Mouse (Mus musculus): ENCODE measurements around the gene Ccr10. TPM values are rescaled to one million over a fixed set of nuclear protein-coding genes. Genes with fewer than 3 reads are reported as not detected.
"Not testable (repeated sequence)": the region's sequence is repeated elsewhere in the genome, so short reads cannot be mapped to it uniquely, and the experiment has no call there.

The Ccr10 gene
- total RNA-seq, 2 experiments from 2014 or later: not detected

DNA sequence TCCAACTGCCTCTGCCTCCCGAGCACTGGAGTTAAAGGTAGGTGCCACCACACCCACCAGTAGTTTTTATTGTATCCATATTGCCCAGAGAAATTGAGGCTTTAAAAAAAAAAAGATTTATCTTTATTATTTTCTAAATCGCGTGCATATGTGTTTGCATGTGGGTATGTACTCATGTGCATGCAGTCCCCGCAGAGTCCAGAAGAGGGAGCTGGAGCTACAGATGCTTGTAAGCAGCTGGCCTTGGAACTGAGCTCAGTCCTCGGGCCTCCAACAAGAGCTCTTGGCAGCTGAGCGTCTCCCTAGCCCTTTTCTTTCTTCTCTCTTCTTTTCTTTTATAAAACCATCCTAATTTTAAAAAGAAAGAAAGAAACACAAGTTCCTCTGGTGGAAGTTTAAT lies 43.5 kb downstream of the Ccr10 start:
- 0 out of 2 replicates have a peak, but pooled peaks have one; percentile 53 for ATAC-seq (replicated peaks; ENCODE audit: low FRiP score, poor library complexity, severe bottlenecking)

DNA sequence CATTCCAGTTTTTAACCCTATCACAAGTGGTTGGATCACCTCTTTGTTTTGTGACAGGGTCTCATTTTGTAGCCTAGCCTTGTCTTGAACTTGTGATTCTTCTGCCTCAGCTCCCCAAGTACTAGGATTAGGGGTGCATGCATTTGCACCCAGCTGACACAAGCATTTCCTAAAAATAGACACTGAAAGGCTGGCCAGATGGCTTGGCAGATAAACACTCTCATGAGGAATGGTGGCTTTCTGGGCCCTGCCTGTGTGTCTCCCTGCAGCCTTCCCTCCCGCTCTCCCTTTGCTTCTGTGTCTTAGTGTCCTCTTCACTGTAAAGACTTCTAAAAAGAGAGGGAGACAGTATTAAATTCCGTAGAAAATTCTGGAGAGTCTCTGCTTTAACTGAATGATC lies 44.1 kb downstream of the Ccr10 start:
- ATAC-seq (replicated peaks; ENCODE audit: low FRiP score, poor library complexity, severe bottlenecking): no peak

GRCm38 (mm10) chr11:101130056-101130756 lies 45.0 kb downstream of the Ccr10 start:
- no peak for ATAC-seq (replicated peaks; ENCODE audit: low FRiP score, poor library complexity, severe bottlenecking)

- no peak for ATAC-seq (replicated peaks; ENCODE audit: low FRiP score, poor library complexity, severe bottlenecking)
Measured at GRCm38 (mm10) chr11:101128996-101129577, 46.2 kb downstream of the Ccr10 start.

DNA sequence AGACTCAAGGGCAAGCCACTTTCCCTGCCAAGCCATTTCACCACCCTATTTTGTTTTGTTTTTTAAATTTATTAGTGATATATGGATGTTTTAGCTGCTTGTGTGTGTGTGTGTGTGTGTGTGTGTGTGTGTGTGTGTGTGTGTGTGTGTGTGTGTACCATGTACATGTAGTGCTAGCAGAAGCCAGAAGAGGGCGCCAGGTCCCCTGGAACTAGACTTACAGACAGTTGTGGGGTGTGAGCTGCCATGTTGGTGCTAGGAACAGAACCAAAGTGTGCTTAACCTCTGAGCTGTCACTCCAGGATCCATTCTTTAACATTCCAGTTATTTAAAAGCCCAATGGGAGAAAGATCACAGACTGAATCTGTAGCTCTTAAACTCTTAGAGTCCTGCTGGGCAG lies 48.2 kb downstream of the Ccr10 start:
- ATAC-seq (replicated peaks; ENCODE audit: low FRiP score, poor library complexity, severe bottlenecking): no peak

DNA sequence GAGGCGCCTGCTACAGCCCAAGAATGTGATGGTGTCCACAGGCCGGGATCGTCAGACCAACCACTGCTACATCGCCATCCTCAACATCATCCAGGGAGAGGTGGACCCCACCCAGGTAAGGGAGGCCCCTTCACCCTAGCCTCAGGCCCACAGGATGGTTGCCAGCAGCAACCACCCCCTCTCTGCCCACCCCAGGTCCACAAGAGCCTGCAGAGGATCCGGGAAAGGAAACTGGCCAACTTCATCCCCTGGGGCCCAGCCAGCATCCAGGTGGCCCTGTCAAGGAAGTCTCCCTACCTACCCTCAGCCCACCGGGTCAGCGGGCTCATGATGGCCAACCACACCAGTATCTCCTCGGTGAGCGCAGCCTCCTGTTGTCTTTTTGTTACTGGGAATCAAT lies 50.2 kb downstream of the Ccr10 start:
- not testable (repeated sequence) for ATAC-seq (replicated peaks; ENCODE audit: low FRiP score, poor library complexity, severe bottlenecking)

DNA sequence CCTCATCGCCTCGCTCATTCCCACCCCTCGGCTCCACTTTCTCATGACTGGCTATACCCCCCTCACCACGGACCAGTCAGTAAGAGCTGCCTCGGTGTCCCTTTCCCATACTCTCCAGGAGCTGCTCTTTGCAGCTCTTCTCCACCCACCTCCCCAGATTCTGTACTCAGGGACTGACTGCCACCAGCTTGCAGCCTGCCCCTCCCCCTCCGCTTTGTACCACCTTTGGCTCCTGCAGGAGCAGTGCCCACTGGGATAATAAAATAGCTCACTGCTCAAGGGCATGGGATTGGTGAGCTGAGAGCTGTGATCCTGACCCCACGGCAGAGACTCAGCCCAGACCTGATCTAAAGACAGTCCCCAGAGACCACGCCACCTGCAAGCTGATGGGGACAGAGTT lies 50.7 kb downstream of the Ccr10 start:
- ATAC-seq (replicated peaks; ENCODE audit: low FRiP score, poor library complexity, severe bottlenecking): not testable (repeated sequence)

Other genes starting within 250 kb of the Ccr10 start
- 31.0 and 31.4 TPM in 2 replicates for gene Stat3, start 235.9 kb downstream of the Ccr10 start, total RNA-seq (2015; ENCODE audit: low replicate concordance)
- gene Stat3, start 235.9 kb downstream of the Ccr10 start, total RNA-seq (2017; ENCODE audit: low replicate concordance): 26.2 and 26.6 TPM in 2 replicates
- gene Cavin1, start 204.6 kb downstream of the Ccr10 start, total RNA-seq (2015; ENCODE audit: low replicate concordance): not detected in 2 replicates
- gene Cavin1, start 204.6 kb downstream of the Ccr10 start, total RNA-seq (2017; ENCODE audit: low replicate concordance): not detected in 2 replicates
- gene Atp6v0a1, start 166.0 kb downstream of the Ccr10 start, total RNA-seq (2015; ENCODE audit: low replicate concordance): 316 and 341 TPM in 2 replicates
- 355 and 494 TPM in 2 replicates for gene Atp6v0a1, start 166.0 kb downstream of the Ccr10 start, total RNA-seq (2017; ENCODE audit: low replicate concordance)
- gene Naglu, start 105.4 kb downstream of the Ccr10 start, total RNA-seq (2015; ENCODE audit: low replicate concordance): 2.2 and 3.8 TPM in 2 replicates
- gene Naglu, start 105.4 kb downstream of the Ccr10 start, total RNA-seq (2017; ENCODE audit: low replicate concordance): 4.5 and 9.9 TPM in 2 replicates
- gene Hsd17b1, start 97.0 kb downstream of the Ccr10 start, total RNA-seq (2015; ENCODE audit: low replicate concordance): 2.2 TPM in 1 of 2 replicates, not detected in the other
- gene Hsd17b1, start 97.0 kb downstream of the Ccr10 start, total RNA-seq (2017; ENCODE audit: low replicate concordance): 0.26 TPM in 1 of 2 replicates, not detected in the other
- gene Coasy, start 92.9 kb downstream of the Ccr10 start, total RNA-seq (2015; ENCODE audit: low replicate concordance): 2.5 and 3.8 TPM in 2 replicates
- 1.7 and 6.8 TPM in 2 replicates for gene Coasy, start 92.9 kb downstream of the Ccr10 start, total RNA-seq (2017; ENCODE audit: low replicate concordance)
- 36.0 and 43.6 TPM in 2 replicates for gene Mlx, start 88.2 kb downstream of the Ccr10 start, total RNA-seq (2015; ENCODE audit: low replicate concordance)
- 16.8 and 26.4 TPM in 2 replicates for gene Mlx, start 88.2 kb downstream of the Ccr10 start, total RNA-seq (2017; ENCODE audit: low replicate concordance)
- gene Psmc3ip, start 80.0 kb downstream of the Ccr10 start, total RNA-seq (2015; ENCODE audit: low replicate concordance): 5.9 and 7.9 TPM in 2 replicates
- 13.2 and 29.0 TPM in 2 replicates for gene Psmc3ip, start 80.0 kb downstream of the Ccr10 start, total RNA-seq (2017; ENCODE audit: low replicate concordance)
- 24.5 and 25.6 TPM in 2 replicates for gene Retreg3, start 55.5 kb downstream of the Ccr10 start, total RNA-seq (2015; ENCODE audit: low replicate concordance)
- gene Retreg3, start 55.5 kb downstream of the Ccr10 start, total RNA-seq (2017; ENCODE audit: low replicate concordance): 38.7 and 57.9 TPM in 2 replicates
- gene Tubg1, start 55.5 kb downstream of the Ccr10 start, total RNA-seq (2015; ENCODE audit: low replicate concordance): 29.3 and 38.2 TPM in 2 replicates
- gene Tubg1, start 55.5 kb downstream of the Ccr10 start, total RNA-seq (2017; ENCODE audit: low replicate concordance): 30.8 and 40.7 TPM in 2 replicates
- not detected in 2 replicates for gene Tubg2, start 19.5 kb downstream of the Ccr10 start, total RNA-seq (2015; ENCODE audit: low replicate concordance)
- not detected in 2 replicates for gene Tubg2, start 19.5 kb downstream of the Ccr10 start, total RNA-seq (2017; ENCODE audit: low replicate concordance)
- gene Cntnap1, start 4.9 kb downstream of the Ccr10 start, total RNA-seq (2015; ENCODE audit: low replicate concordance): not detected in 2 replicates
- gene Cntnap1, start 4.9 kb downstream of the Ccr10 start, total RNA-seq (2017; ENCODE audit: low replicate concordance): not detected in 2 replicates
- gene Plekhh3, start 4.1 kb downstream of the Ccr10 start, total RNA-seq (2015; ENCODE audit: low replicate concordance): not detected in 2 replicates
- not detected in 2 replicates for gene Plekhh3, start 4.1 kb downstream of the Ccr10 start, total RNA-seq (2017; ENCODE audit: low replicate concordance)
- gene Ezh1, start 51.0 kb upstream of the Ccr10 start, total RNA-seq (2015; ENCODE audit: low replicate concordance): 32.3 and 58.4 TPM in 2 replicates
- 43.8 and 53.9 TPM in 2 replicates for gene Ezh1, start 51.0 kb upstream of the Ccr10 start, total RNA-seq (2017; ENCODE audit: low replicate concordance)
- not detected in 2 replicates for gene Ramp2, start 70.6 kb upstream of the Ccr10 start, total RNA-seq (2015; ENCODE audit: low replicate concordance)
- not detected in 2 replicates for gene Ramp2, start 70.6 kb upstream of the Ccr10 start, total RNA-seq (2017; ENCODE audit: low replicate concordance)
- 133 and 142 TPM in 2 replicates for gene Vps25, start 78.3 kb upstream of the Ccr10 start, total RNA-seq (2015; ENCODE audit: low replicate concordance)
- 27.3 and 31.7 TPM in 2 replicates for gene Vps25, start 78.3 kb upstream of the Ccr10 start, total RNA-seq (2017; ENCODE audit: low replicate concordance)
- gene Wnk4, start 85.1 kb upstream of the Ccr10 start, total RNA-seq (2015; ENCODE audit: low replicate concordance): 0.72 and 5.9 TPM in 2 replicates
- 2.8 and 3.1 TPM in 2 replicates for gene Wnk4, start 85.1 kb upstream of the Ccr10 start, total RNA-seq (2017; ENCODE audit: low replicate concordance)
- 5.8 and 10.1 TPM in 2 replicates for gene Cntd1, start 103.6 kb upstream of the Ccr10 start, total RNA-seq (2015; ENCODE audit: low replicate concordance)
- 11.1 and 11.6 TPM in 2 replicates for gene Cntd1, start 103.6 kb upstream of the Ccr10 start, total RNA-seq (2017; ENCODE audit: low replicate concordance)
- gene Coa3, start 103.7 kb upstream of the Ccr10 start, total RNA-seq (2015; ENCODE audit: low replicate concordance): 19.8 and 33.1 TPM in 2 replicates
- 5.3 and 16.2 TPM in 2 replicates for gene Coa3, start 103.7 kb upstream of the Ccr10 start, total RNA-seq (2017; ENCODE audit: low replicate concordance)
- 71.4 and 72.5 TPM in 2 replicates for gene Becn1, start 126.8 kb upstream of the Ccr10 start, total RNA-seq (2015; ENCODE audit: low replicate concordance)
- gene Becn1, start 126.8 kb upstream of the Ccr10 start, total RNA-seq (2017; ENCODE audit: low replicate concordance): 273 TPM in 2 replicates
- 425 and 456 TPM in 2 replicates for gene Psme3, start 140.8 kb upstream of the Ccr10 start, total RNA-seq (2015; ENCODE audit: low replicate concordance)
- gene Psme3, start 140.8 kb upstream of the Ccr10 start, total RNA-seq (2017; ENCODE audit: low replicate concordance): 261 and 313 TPM in 2 replicates
- 25.2 and 38.6 TPM in 2 replicates for gene Aoc2, start 149.6 kb upstream of the Ccr10 start, total RNA-seq (2015; ENCODE audit: low replicate concordance)
- 12.8 and 18.9 TPM in 2 replicates for gene Aoc2, start 149.6 kb upstream of the Ccr10 start, total RNA-seq (2017; ENCODE audit: low replicate concordance)
- gene Aoc3, start 155.2 kb upstream of the Ccr10 start, total RNA-seq (2015; ENCODE audit: low replicate concordance): 2.5 TPM in 1 of 2 replicates, not detected in the other
- 0.51 TPM in 1 of 2 replicates, not detected in the other for gene Aoc3, start 155.2 kb upstream of the Ccr10 start, total RNA-seq (2017; ENCODE audit: low replicate concordance)
- gene G6pc, start 192.1 kb upstream of the Ccr10 start, total RNA-seq (2015; ENCODE audit: low replicate concordance): not detected in 2 replicates
- gene G6pc, start 192.1 kb upstream of the Ccr10 start, total RNA-seq (2017; ENCODE audit: low replicate concordance): not detected in 2 replicates
- 2.1 and 20.9 TPM in 2 replicates for gene Aarsd1, start 242.2 kb upstream of the Ccr10 start, total RNA-seq (2015; ENCODE audit: low replicate concordance)
- 13.1 and 27.7 TPM in 2 replicates for gene Aarsd1, start 242.2 kb upstream of the Ccr10 start, total RNA-seq (2017; ENCODE audit: low replicate concordance)
- 3.2 TPM in 1 of 2 replicates, not detected in the other for gene Gm27029, start 249.4 kb upstream of the Ccr10 start, total RNA-seq (2015; ENCODE audit: low replicate concordance)
- not detected in 2 replicates for gene Gm27029, start 249.4 kb upstream of the Ccr10 start, total RNA-seq (2017; ENCODE audit: low replicate concordance)
- 0.42 and 1.8 TPM in 2 replicates for gene Rundc1, start 249.6 kb upstream of the Ccr10 start, total RNA-seq (2015; ENCODE audit: low replicate concordance)
- gene Rundc1, start 249.6 kb upstream of the Ccr10 start, total RNA-seq (2017; ENCODE audit: low replicate concordance): 1.8 and 2.6 TPM in 2 replicates
- gene Ptges3l, start 249.9 kb upstream of the Ccr10 start, total RNA-seq (2015; ENCODE audit: low replicate concordance): not detected in 2 replicates
- gene Ptges3l, start 249.9 kb upstream of the Ccr10 start, total RNA-seq (2017; ENCODE audit: low replicate concordance): not detected in 2 replicates

All from erythroid progenitor cell, adult 5-6 weeks (primary cell).